Mouse (Mus musculus) erythroblast, embryonic 14.5 days (primary cell): ENCODE data around the gene Parva.

ENCODE experiments used
- GATA1 ChIP-seq: IDR thresholded peaks from 2 replicates; pipeline ENCODE4 v1.6.1; 2012; ENCODE audit warnings: low read length, inconsistent platforms, mixed read lengths
- TAL1 ChIP-seq: IDR thresholded peaks from 3 replicates; pipeline ENCODE4 v1.6.1; 2012; ENCODE audit warnings: low read length, inconsistent platforms, mixed read lengths

DNA sequence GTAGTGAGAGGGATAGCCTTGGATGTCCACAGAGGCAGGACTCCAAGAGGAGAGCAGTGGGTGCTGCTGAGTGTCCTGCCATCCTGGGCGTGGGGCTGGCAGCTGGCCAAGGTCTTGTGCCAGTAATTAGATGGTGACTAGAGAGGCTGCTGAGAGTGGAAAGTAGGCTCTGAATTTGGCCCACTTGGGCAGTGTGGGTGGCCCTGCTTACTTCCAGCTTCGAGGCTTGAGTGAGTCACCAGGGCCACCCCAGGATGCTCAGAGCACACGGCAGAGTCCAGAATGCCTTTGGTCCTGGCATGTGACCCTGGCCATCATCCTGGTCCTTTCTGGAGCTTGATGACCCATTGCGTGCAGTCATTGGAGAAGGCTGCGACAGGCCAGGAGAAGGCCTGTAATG lies 31.1 kb downstream of the Parva start:
- TF ChIP-seq GATA1, result no peak
- TF ChIP-seq TAL1, result no peak
